Mouse (Mus musculus) adrenal gland, adult (tissue): ENCODE data around the gene Usp25.

Experiments
- DNase-seq, 2 experiments: peaks; one replicate each; pipeline ENCODE4 v3.0.0; 2022 to 2023; ENCODE audit warnings: low spot score in 1 of 2; ENCODE audit not compliant: inconsistent age in 2 of 2

The Usp25 gene

GRCm38 (mm10) chr16:77013427-77014320 is at the start of gene Usp25:
Gene Usp25, plus strand, starts transcription at chr16:77013706.
- DNase-seq = peak; percentile 94 to 97

GRCm38 (mm10) chr16:76967593-76968275 is 45.8 kb upstream of the Usp25 start:
- DNase-seq = no peak

- no peak for DNase-seq
These were observed 42.3 kb upstream of the Usp25 start for GRCm38 (mm10) chr16:76971211-76971610.

- DNase-seq = no peak
These were observed 36.6 kb upstream of the Usp25 start for GRCm38 (mm10) chr16:76976787-76977430.

DNA sequence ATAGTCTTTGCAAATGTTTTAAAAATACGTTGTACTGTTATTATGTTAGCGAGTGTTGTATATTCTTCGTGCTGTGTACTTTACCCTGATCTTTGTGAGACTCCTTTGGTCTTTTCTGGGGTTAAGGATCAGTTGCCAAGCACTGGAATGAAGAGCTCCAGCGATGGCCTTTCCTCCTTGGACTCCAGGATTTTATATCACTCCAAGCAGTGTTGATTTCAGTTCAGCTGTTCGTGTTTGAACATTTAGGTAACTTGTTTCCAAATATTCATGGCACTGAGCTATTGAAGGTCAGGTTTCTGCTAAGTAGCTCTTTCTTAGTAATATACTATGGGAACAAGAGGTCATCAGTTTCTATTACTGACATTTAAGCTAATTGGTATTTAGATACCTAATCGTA is 29.8 kb upstream of the Usp25 start:
- DNase-seq = no peak

DNA sequence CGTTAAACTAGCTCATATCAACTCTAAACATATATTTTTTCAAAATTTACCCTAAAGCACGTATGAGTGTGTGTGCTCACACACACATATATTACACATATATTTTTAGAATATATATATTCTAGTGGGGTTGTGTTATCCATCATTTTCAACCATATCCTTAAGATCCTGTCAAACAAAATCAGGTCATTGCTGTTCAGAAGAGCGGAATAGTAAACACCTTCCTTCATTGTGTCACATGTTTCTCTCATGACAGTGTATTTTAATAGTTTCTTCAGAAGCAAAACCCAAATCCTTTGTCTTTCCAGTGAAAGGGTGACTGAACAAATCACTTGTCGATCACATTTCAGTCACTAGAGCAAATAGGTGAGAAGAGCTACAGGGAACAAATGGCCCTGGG is 25.8 kb upstream of the Usp25 start:
- DNase-seq = no peak

DNA sequence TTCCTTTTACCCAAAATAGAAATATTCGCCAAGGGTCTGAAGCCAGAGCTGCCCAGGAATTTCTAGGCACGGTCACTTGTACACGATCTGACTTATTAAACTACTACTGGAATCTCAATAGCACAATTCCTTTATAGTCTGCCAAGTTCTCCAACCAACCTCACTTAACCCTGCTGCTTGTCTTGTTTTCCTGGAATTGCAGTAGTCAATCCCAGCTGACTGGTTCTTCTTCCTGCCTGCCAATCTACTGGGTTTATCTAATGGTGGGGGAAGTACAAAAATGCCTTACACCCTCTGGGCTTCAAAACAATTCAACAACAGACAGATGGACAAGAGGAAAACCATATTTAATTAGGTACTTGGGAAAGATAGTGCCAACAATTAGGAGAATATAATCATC is 9.6 kb upstream of the Usp25 start:
- no peak for DNase-seq

DNA sequence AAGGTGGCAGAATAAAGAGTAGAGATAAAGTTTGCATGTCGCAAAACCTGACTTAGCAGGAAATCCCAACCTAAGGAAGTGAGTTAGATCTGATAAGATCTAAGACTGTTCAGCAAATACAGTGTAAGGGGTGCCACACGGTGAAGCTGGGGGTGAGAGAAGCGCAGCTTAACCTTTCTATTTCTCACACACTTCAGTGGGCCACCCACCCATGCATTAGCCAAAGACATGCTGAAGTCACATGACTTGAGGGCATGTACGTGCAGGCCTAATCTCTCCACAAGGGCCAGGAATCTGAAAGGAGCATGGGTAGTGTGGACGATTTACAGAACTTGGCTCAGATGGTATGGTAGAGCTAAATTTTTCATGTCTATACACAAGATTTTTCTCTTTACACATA is 4.3 kb upstream of the Usp25 start:
- DNase-seq = peak in 1 of 2 experiments; percentile 13

DNA sequence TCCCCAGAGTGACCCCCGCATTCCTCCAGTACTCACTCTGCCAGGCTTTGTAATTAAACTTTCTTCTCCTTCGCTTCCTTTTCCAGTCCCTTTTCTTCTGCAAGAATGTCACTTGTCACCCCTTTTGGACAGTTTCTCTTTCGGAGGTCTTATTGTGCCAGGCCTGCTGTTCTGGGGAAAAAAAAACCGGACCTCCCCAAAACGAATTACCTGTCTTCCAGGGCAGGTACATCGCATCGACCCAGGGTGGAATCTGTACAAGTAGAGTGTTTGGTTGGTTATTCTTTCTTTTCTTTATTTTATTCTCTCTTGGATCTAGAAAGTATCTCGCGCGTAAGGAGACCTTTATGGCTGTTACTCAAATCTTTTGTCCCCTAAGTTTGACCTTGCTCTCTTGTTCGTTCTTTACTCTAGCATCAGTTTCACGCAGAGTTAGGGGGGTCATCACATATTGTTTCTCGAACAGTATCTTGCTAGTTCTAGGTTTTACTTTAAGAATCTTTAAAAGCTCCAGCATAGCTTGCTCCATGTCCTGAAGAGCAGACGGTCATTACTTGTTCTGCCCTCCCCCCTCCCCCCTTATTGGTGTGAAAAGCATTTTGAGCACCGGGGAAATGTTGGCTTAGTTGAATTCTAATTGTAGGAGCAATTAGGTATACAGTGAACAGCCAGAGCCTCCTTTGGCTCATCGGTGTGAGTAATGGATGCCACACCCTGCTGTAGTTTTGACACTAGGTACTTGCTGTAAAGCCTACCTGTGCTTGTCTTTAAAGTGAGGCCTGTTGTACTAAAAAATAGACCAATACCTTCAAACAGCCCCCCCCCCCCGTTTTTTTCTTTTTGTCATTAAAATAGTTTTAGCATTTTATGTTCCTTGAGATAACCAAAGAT is 1.1 kb downstream of the Usp25 start:
- peak in 1 of 2 experiments; percentile 48 for DNase-seq

DNA sequence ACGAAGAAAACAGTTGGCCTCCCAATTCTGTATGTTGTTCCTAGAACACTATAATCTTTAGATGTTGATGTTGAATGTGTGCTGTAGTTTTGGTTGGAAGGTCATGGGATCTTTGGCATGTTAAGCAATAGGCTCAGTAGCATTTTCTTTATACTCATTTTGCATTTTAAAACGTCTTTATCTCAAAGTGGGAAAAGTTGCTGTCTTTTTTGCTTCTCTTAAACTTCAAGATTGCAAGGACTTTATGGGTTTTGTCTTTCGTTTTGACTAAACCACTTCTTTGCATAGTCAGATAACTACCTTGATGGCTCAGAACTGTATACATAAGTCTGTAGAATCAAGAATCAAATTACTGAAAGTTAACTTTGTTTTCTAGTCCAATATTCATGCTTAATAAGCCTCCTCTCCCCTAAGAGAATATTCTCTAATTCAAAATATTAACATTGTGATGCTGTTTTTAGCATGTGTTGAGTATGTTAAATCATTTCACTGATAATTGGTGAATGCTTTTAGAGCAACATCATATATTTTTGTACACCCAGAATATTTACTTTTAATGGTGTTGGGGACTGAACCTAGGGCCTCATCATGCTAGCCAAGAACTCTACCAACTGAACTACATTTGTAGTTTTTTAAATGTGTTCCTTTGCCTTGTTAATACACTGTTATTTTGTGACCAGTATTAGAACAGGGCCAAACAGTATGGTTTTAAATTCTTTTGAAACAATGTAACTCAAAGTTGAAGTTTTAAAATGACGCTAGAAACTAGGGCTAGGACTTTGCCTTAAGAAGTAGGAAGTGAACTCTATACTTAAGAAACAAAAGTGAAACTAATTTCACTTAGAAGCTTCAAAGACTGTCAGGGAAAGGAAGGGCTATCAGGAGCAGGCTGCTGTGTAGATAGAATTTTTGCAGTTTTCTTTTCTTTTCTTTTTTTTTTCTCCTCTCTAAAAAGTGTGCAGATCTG is 2.2 kb downstream of the Usp25 start:
- peak in 1 of 2 experiments; percentile 63 for DNase-seq

DNA sequence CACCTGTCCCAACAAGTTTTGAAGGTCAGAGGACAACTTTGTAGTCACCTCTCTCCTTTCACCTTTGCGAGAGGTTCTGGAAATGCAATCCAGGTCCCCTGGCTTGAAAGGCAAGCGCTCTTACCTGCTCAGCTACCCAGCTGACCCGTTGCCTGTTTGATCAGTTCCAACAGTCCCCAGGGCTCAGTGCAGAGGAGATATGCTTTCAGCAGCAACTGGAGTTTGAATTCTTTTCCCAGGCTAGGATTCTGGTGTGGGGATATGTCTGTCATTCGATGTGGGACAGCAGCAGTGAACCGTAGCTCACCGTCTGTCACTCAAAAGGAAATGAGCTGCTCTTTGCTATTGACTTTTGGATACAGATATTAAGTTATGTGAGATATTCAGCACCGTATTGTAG is 4.4 kb downstream of the Usp25 start:
- DNase-seq = no peak

DNA sequence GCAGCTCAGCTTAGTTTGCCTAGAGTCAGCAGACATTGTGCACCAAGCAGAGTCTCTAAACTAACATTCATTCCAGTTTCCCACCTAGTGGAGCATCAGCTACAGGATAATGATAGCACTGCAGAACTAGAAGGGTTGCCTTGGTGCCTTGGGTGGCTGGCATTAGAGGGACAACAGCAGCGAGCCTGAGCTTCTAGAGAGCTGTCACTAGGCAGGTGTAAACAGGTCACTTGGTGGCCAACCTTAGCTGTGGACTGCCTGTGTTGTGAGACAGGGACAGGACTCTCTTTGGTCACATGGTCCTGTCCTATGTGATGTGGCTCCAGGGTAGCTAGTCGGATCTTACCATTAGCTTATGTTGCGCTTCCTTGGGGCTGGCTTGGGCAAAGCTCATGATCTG is 6.7 kb downstream of the Usp25 start:
- DNase-seq = no peak

DNA sequence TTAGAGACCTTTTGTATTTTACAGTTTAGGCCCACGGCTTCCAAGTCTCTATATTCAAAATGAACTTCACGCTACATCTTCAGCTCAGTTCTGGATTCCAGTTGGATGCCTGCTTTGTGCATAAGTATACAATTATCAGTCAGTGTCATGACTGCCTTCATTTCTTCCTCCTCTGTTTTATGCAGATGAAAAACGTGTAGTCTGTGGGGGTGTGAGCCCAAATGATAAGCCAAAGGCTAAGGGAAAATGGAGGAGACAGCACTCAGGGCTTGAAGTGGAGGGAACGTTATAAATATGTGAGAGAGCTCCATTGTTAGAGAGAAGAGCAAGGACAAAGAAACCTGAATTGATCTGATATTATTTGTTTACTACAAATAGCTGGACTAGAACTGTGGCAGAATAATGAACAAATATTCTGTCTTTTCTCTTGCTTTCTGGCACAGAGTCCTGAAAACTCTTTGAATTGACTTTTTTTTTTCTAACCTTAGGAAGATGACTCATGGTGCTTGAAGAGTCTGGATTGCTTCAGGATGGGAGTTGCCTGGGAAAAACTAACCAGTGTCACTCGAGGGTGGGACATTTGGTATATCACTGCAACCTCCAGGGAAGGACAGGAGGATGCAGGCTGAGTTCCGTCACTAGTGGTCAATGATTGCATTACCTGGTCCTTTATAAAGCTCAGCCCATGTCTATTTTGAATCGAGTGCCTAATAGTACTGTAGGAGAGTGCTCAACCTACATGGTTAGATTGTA is 10.3 kb downstream of the Usp25 start:
- DNase-seq = peak in 1 of 2 experiments; percentile 65

DNA sequence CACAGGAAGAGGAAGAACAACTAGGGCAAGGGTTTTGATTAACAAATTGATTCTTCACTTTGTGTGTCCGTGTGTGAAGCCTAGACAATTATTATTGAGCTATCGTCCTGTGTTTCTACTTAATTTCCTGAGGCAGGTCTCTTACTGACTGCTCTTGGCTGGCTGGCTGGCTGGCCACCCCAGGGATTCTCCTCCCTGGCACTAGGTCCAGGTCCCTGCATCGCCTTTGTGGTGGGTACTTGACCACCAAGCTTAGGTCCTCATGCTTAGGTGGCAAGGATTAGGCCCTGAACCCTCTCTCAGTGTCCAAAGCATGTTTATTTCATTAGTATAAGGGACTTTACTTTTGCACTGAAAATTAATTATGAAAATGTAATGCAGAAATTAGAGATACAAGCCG is 12.6 kb downstream of the Usp25 start:
- DNase-seq = no peak

DNA sequence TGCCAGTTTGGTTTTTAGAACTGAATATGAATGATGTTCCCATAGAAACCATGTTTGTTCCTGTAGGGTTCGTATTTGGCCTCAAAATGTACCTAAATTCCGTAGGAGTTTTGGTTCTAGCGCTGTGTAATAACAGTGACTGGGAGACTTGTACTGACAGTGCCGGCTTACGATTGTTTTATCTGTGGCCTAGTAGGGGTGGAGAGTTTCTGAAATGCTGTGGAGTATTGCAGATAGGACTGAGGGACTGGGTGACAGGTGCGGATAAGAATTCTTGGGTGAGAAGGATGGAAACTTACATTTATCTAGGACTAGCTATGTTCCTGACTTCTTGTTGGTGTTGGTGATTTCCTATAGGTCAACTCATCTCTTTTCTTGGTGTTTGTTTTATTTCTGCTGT is 13.4 kb downstream of the Usp25 start:
- DNase-seq = no peak

DNA sequence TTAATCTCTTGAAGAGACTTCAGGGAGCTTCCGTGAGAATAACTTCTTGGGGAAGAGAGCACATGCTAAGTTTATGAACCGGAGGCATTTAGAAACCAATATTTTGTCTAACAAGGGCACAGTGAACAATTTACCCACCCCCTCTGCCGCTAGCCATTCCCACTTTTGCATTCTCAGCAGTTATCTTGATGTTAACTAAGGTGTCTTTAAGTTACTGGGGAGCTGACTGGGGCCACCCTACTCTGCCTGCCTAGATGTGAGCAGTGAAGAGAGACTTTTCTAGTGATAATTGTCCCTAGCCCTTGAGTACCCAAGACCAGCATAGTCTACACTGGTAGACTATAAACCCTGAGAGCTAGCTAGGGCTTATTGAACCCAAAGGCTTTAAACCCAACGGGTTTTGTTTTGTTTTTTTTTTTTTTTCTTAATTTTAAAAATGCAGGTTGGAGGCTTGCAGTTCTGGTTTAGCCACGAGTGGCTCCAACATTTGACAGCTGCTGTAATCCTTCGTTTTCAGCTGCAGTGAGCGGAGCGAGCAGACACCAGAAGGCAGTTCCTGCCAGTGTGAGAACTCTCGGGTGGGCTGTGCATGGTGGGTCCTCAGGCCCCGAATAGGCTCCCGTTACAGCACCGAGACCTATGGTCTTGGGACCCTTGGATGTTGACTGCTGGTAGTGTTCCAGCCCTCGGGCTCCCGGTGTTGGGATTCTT is 14.6 kb downstream of the Usp25 start:
- DNase-seq = no peak

GRCm38 (mm10) chr16:77028687-77029417 is 15.3 kb downstream of the Usp25 start:
- DNase-seq = peak; percentile 64 to 86

DNA sequence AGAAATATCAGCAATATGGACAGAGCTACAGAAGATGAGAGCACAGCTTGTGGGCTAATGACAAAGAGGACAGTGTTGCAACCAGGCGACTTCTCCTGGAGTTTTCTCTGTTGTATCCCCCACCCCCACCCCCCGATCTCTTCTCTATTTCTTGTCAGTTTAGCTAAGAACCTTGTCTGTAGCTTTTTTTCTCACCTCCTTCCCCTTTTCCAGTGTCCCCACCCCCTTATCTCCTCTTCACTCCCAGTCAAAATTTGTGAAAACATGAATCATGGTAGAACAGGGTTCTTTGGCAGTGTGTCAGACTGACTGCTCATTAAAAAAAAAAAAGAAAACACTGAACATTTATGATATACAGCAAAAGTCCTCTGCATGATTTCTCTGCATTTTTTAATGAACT is 16.9 kb downstream of the Usp25 start:
- no peak for DNase-seq
